Mouse (Mus musculus) effector memory CD4-positive, alpha-beta T cell, adult 5 months (primary cell): ENCODE measurements around the gene Sult2a8. TPM values are rescaled to one million over a fixed set of nuclear protein-coding genes. Genes with fewer than 3 reads are reported as not detected.

Experiments
- polyA plus RNA-seq: library from polyadenylated mRNA; unstranded; fragments of 100-300 nt; shearing (Covaris generic); gene quantifications from one replicate; pipeline ENCODE4 v1.2.1, GENCODE M21; 2017

Gene Sult2a8
- polyA plus RNA-seq = not detected

GRCm38 (mm10) chr7:14446534-14446933 lies at the start of gene Sult2a8:
Sult2a8 (minus strand) TSS chr7:14446769.

DNA sequence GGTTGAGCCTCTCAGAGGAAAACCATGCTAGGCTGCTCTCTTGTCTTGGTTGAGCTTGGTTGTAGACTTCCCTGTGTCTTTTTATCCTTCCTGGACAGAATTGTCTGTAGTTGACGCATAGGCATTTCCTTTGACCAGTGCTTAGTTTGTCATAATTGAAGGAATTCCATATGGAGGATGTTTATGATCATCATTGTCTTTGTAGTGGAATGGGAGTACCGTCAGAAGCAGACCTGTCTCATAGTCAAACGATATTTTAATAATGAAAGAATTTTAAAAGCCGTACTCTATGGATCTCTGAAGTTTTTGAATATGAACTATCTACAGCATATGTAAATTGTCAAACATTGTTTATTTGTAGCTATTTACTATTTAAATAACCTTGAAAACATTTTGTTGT lies 47.6 kb upstream of the Sult2a8 start, which contains the start of gene Sult2a7:
TSS of gene Sult2a7 (minus strand) at position 101 of the 400 bp plus-strand sequence.

Other genes with a start within 250 kb of the Sult2a8 start
- not detected for gene Sult2a6, start 191.9 kb downstream of the Sult2a8 start, polyA plus RNA-seq
- not detected for gene Obox8, start 113.2 kb downstream of the Sult2a8 start, polyA plus RNA-seq
- gene Sult2a7, start 47.5 kb upstream of the Sult2a8 start, polyA plus RNA-seq = not detected
- not detected for gene Vmn1r90, start 116.7 kb upstream of the Sult2a8 start, polyA plus RNA-seq
- not detected for gene Obox7, start 212.7 kb upstream of the Sult2a8 start, polyA plus RNA-seq